25 mouse cellular contexts compared by ENCODE assay signal in genomic region chr1:21434853-21435252, GRCm38 (mm10). TPM values are rescaled to one million over a fixed set of nuclear protein-coding genes. Genes with fewer than 3 reads are reported as not detected.
"Had no signal": no experiment of that assay in that cellular context is flagged by ENCODE, and none has a peak within 500 bp of the region (broad histone marks: within the 10 kb centered on the region; RNA-seq: fewer than 3 reads in every experiment).

No protein-coding gene starts in this region.

- H3K9me3 ChIP-seq: limb, embryonic 10.5 days; limb, embryonic 13.5 days; liver, embryonic 12.5 days; liver, embryonic 15.5 days; lung, embryonic 15.5 days; megakaryocyte, embryonic 14.5 days; midbrain, embryonic 10.5 days; midbrain, embryonic 13.5 days; neural tube, embryonic 13.5 days had no signal

- H3K36me3 ChIP-seq: limb, embryonic 10.5 days; limb, embryonic 13.5 days; liver, embryonic 12.5 days; liver, embryonic 15.5 days; lung, embryonic 15.5 days; midbrain, embryonic 10.5 days; midbrain, embryonic 13.5 days; neural tube, embryonic 13.5 days had no signal

- H3K4me2 ChIP-seq: limb, embryonic 13.5 days; liver, embryonic 12.5 days; liver, embryonic 15.5 days; lung, embryonic 15.5 days; midbrain, embryonic 13.5 days; neural tube, embryonic 13.5 days had no signal

- H3K27ac ChIP-seq: kidney, postnatal 0 days; layer of hippocampus, adult 2 months; limb, embryonic 10.5 days; limb, embryonic 13.5 days; liver, embryonic 12.5 days; liver, embryonic 15.5 days; lung, embryonic 15.5 days; midbrain, embryonic 10.5 days; midbrain, embryonic 13.5 days; neural tube, embryonic 13.5 days had no signal

- H3K9ac ChIP-seq: limb, embryonic 13.5 days; liver, embryonic 12.5 days; liver, embryonic 15.5 days; lung, embryonic 15.5 days; midbrain, embryonic 13.5 days; neural tube, embryonic 13.5 days had no signal

- H3K4me3 ChIP-seq: layer of hippocampus, adult 2 months; limb, embryonic 10.5 days; limb, embryonic 13.5 days; liver, embryonic 12.5 days; liver, embryonic 15.5 days; lung, embryonic 15.5 days; megakaryocyte, embryonic 14.5 days; midbrain, embryonic 10.5 days; midbrain, embryonic 13.5 days; myocyte; neural tube, embryonic 13.5 days had no signal

- ATAC-seq: liver, embryonic 12.5 days; midbrain, embryonic 13.5 days; midbrain, embryonic 16.5 days had no signal

- H3K4me1 ChIP-seq: limb, embryonic 10.5 days; limb, embryonic 13.5 days; liver, embryonic 12.5 days; liver, embryonic 15.5 days; lung, embryonic 15.5 days; megakaryocyte, embryonic 14.5 days; midbrain, embryonic 10.5 days; midbrain, embryonic 13.5 days; neural tube, embryonic 13.5 days had no signal

- DNase-seq: kidney, postnatal 25 days; layer of hippocampus, adult 9-11 months; liver; lung, adult 18-20 months; lung, postnatal 10 days; lung, postnatal 36 days; retina, postnatal 1 day; right cerebral cortex, postnatal 25 days; thymus, postnatal 25 days had no signal

- H3K27me3 ChIP-seq: limb, embryonic 13.5 days; liver, embryonic 12.5 days; liver, embryonic 15.5 days; lung, embryonic 15.5 days; megakaryocyte, embryonic 14.5 days; midbrain, embryonic 13.5 days; neural tube, embryonic 13.5 days had no signal

RNA-seq across cellular contexts. Expression of gene Khdc1b, which starts 51.5 kb away (rescaled TPM):
- polyA plus RNA-seq: large intestine, adult 2 months; limb, embryonic 10.5 days; liver, embryonic 12.5 days; liver, embryonic 15.5 days; midbrain, embryonic 10.5 days; myocyte; small intestine, adult 2 months; urinary bladder, adult 2 months had no signal
